Mouse (Mus musculus) CH12.LX (cell line): ENCODE measurements around the gene Prkch. TPM values are rescaled to one million over a fixed set of nuclear protein-coding genes. Genes with fewer than 3 reads are reported as not detected.

Source experiments
- DNase-seq: peaks from one replicate; pipeline ENCODE4 v3.0.0-alpha.2; 2013; ENCODE audit errors: extremely low read depth
- H3K27ac ChIP-seq: 2 replicates; pipeline ENCODE4 v1.5.1; 2012; ENCODE audit warnings: low read depth, mild to moderate bottlenecking, control low read depth, moderate library complexity; ENCODE audit not compliant: insufficient read depth
- H3K27me3 ChIP-seq: replicated peaks from 2 replicates; pipeline ENCODE3; 2012; ENCODE audit warnings: inconsistent platforms
- H3K36me3 ChIP-seq, 2 experiments: replicated peaks in 1 of 2; 2 replicates each; pipeline versions ENCODE3 to v1.6.1; 2012; ENCODE audit warnings: inconsistent platforms in 1 of 2, low read length in 1 of 2, mild to moderate bottlenecking in 1 of 2, mixed read lengths in 1 of 2, moderate library complexity in 1 of 2; ENCODE audit not compliant: control insufficient read depth in 1 of 2, insufficient read depth in 1 of 2
- H3K4me1 ChIP-seq, 2 experiments: 2 replicates each; pipeline ENCODE4 v1.6.1; 2012; ENCODE audit warnings: inconsistent platforms in 1 of 2, moderate library complexity in 1 of 2; ENCODE audit not compliant: insufficient read depth in 2 of 2, control insufficient read depth in 1 of 2
- H3K4me2 ChIP-seq: 2 replicates; pipeline ENCODE4 v1.6.1; 2012; ENCODE audit warnings: low read depth, mild to moderate bottlenecking, control low read depth; ENCODE audit not compliant: poor library complexity, insufficient read depth, severe bottlenecking
- H3K4me3 ChIP-seq, 3 experiments: fragments of 150-350 bp in 1 of 3; sonication (generic) in 1 of 3; replicated peaks in 1 of 3; 2 replicates each; pipeline versions ENCODE3 to v1.5.1; 2011 to 2012; ENCODE audit warnings: low read depth in 2 of 3, low read length in 2 of 3, mild to moderate bottlenecking in 2 of 3, moderate library complexity in 2 of 3, control low read depth in 1 of 3, improper control_type of control experiment in 1 of 3, inconsistent platforms in 1 of 3, mixed read lengths in 1 of 3; ENCODE audit not compliant: poor library complexity in 1 of 3
- H3K79me2 ChIP-seq: replicated peaks from 2 replicates; pipeline ENCODE4 v1.6.1; 2012; ENCODE audit warnings: mild to moderate bottlenecking, moderate library complexity; ENCODE audit not compliant: control insufficient read depth, poor library complexity, insufficient read depth, severe bottlenecking; ENCODE audit errors: extremely low read depth
- H3K9ac ChIP-seq: 2 replicates; pipeline ENCODE4 v1.6.1; 2012; ENCODE audit warnings: low read depth, mild to moderate bottlenecking, control low read depth, moderate library complexity; ENCODE audit not compliant: insufficient read depth
- H3K9me3 ChIP-seq: replicated peaks from 2 replicates; pipeline ENCODE3; 2012; ENCODE audit warnings: low read length, inconsistent platforms, mixed read lengths
- BHLHE40 ChIP-seq: IDR thresholded peaks from 2 replicates; pipeline ENCODE4 v1.6.1; 2011; ENCODE audit warnings: mild to moderate bottlenecking, low read depth, low read length, improper control_type of control experiment
- CHD1 ChIP-seq: IDR thresholded peaks from 2 replicates; pipeline ENCODE4 v1.6.1; 2012; ENCODE audit warnings: low read depth, low read length, improper control_type of control experiment, inconsistent platforms
- CHD2 ChIP-seq: IDR thresholded peaks from 2 replicates; pipeline ENCODE4 v1.6.1; 2011; ENCODE audit warnings: low read length, improper control_type of control experiment
- CTCF ChIP-seq, 2 experiments: IDR thresholded peaks in 1 of 2; conservative IDR thresholded peaks in 1 of 2; 2 replicates each; pipeline ENCODE4 v1.5.1; 2011 to 2012; ENCODE audit warnings: low read depth in 2 of 2, low read length in 2 of 2, improper control_type of control experiment in 1 of 2, inconsistent platforms in 1 of 2, mild to moderate bottlenecking in 1 of 2, moderate library complexity in 1 of 2
- E2F4 ChIP-seq: IDR thresholded peaks from 2 replicates; pipeline ENCODE4 v1.6.1; 2011; ENCODE audit warnings: low read depth, low read length, improper control_type of control experiment; ENCODE audit not compliant: insufficient replicate concordance
- ELF1 ChIP-seq: IDR thresholded peaks from 2 replicates; pipeline ENCODE4 v1.6.1; 2014; ENCODE audit warnings: low read depth, mild to moderate bottlenecking, inconsistent platforms, low read length, improper control_type of control experiment
- ETS1 ChIP-seq: conservative IDR thresholded peaks from 2 replicates; pipeline ENCODE4 v1.6.1; 2012; ENCODE audit warnings: low read depth, mild to moderate bottlenecking, inconsistent platforms, low read length, improper control_type of control experiment, moderate library complexity
- HCFC1 ChIP-seq: IDR thresholded peaks from 2 replicates; pipeline ENCODE4 v1.6.1; 2012; ENCODE audit warnings: low read depth, mild to moderate bottlenecking, inconsistent platforms, low read length, improper control_type of control experiment
- IRF4 ChIP-seq: IDR thresholded peaks from 2 replicates; pipeline ENCODE4 v1.6.1; 2014; ENCODE audit warnings: low read depth, mild to moderate bottlenecking, inconsistent platforms, low read length, improper control_type of control experiment
- JUN ChIP-seq: IDR thresholded peaks from 2 replicates; pipeline ENCODE4 v1.6.1; 2011; ENCODE audit warnings: low read depth, mild to moderate bottlenecking, low read length, improper control_type of control experiment, moderate library complexity; ENCODE audit not compliant: insufficient read depth
- JUND ChIP-seq: conservative IDR thresholded peaks from 2 replicates; pipeline ENCODE4 v1.6.1; 2011; ENCODE audit warnings: low read depth, low read length, improper control_type of control experiment
- KAT2A ChIP-seq: IDR thresholded peaks from 2 replicates; pipeline ENCODE4 v1.6.1; 2012; ENCODE audit warnings: low read length, improper control_type of control experiment, inconsistent platforms; ENCODE audit not compliant: insufficient replicate concordance
- MAFK ChIP-seq: IDR thresholded peaks from 2 replicates; pipeline ENCODE4 v1.6.1; 2011; ENCODE audit warnings: low read length, improper control_type of control experiment; ENCODE audit not compliant: insufficient replicate concordance
- MAX ChIP-seq: IDR thresholded peaks from 2 replicates; pipeline ENCODE4 v1.6.1; 2011; ENCODE audit warnings: low read length, improper control_type of control experiment
- MAZ ChIP-seq: IDR thresholded peaks from 2 replicates; pipeline ENCODE4 v1.6.1; 2012; ENCODE audit warnings: low read depth, mild to moderate bottlenecking, inconsistent platforms, low read length, improper control_type of control experiment, moderate library complexity
- MYC ChIP-seq: IDR thresholded peaks from 2 replicates; pipeline ENCODE4 v1.6.1; 2011; ENCODE audit warnings: low read depth, mild to moderate bottlenecking, improper control_type of control experiment, low read length
- NELFE ChIP-seq: IDR thresholded peaks from 2 replicates; pipeline ENCODE4 v1.6.1; 2011; ENCODE audit warnings: low read depth, low read length, improper control_type of control experiment
- PAX5 ChIP-seq: IDR thresholded peaks from 2 replicates; pipeline ENCODE4 v1.6.1; 2012; ENCODE audit warnings: low read length, inconsistent platforms, mixed read lengths
- POLR2A ChIP-seq: IDR thresholded peaks from 2 replicates; pipeline ENCODE4 v1.6.1; 2011; ENCODE audit warnings: low read depth, mild to moderate bottlenecking, improper control_type of control experiment, low read length
- POLR2AphosphoS2 ChIP-seq: IDR thresholded peaks from 2 replicates; pipeline ENCODE4 v1.6.1; 2011; ENCODE audit warnings: low read depth, low read length, improper control_type of control experiment
- RAD21 ChIP-seq: IDR thresholded peaks from 2 replicates; pipeline ENCODE4 v1.6.1; 2011; ENCODE audit warnings: low read depth, mild to moderate bottlenecking, low read length, improper control_type of control experiment, moderate library complexity
- TBP ChIP-seq: conservative IDR thresholded peaks from 2 replicates; pipeline ENCODE4 v1.6.1; 2011; ENCODE audit warnings: low read depth, low read length, improper control_type of control experiment
- TCF12 ChIP-seq: IDR thresholded peaks from 2 replicates; pipeline ENCODE4 v1.6.1; 2014; ENCODE audit warnings: low read depth, mild to moderate bottlenecking, inconsistent platforms, low read length, improper control_type of control experiment
- USF1 ChIP-seq: IDR thresholded peaks from 2 replicates; pipeline ENCODE4 v1.6.1; 2014; ENCODE audit warnings: low read depth, mild to moderate bottlenecking, inconsistent platforms, low read length, improper control_type of control experiment
- USF2 ChIP-seq: conservative IDR thresholded peaks from 2 replicates; pipeline ENCODE4 v1.6.1; 2011; ENCODE audit warnings: low read depth, low read length, improper control_type of control experiment
- ZKSCAN1 ChIP-seq: IDR thresholded peaks from 2 replicates; pipeline ENCODE4 v1.6.1; 2012; ENCODE audit warnings: low read depth, inconsistent platforms, low read length, improper control_type of control experiment, borderline replicate concordance
- ZNF384 ChIP-seq: IDR thresholded peaks from 2 replicates; pipeline ENCODE4 v1.6.1; 2012; ENCODE audit warnings: low read depth, low read length, improper control_type of control experiment, inconsistent platforms
- dilution Hi-C: fragments of 300-500 bp; cut with MboI; formaldehyde crosslinking; loops from 2 replicates; pipeline ENCODE4 v1.14.3; 2020; ENCODE audit warnings: low sequenced_read_pairs; ENCODE audit not compliant: extremely low pct_unique_long_range_greater_than_20kb, extremely low pct_ligation_motif_present
- in situ Hi-C: fragments of 300-500 bp; cut with MboI; formaldehyde crosslinking; loops from 3 replicates; pipeline ENCODE4 v1.14.3; 2019; ENCODE audit warnings: low sequenced_read_pairs, low pct_ligation_motif_present, low pct_unique_long_range_greater_than_20kb, mixed read lengths
- polyA plus RNA-seq: library from polyadenylated mRNA; unstranded; fragments of >175 nt; gene quantifications from 2 replicates; pipeline ENCODE4 v1.2.1, GENCODE M21; 2012; ENCODE audit warnings: low read depth; ENCODE audit not compliant: insufficient read length
- total RNA-seq, 2 experiments: library from RNA; depleted of rRNA; stranded (reverse); fragments of 300-350 nt in 1 of 2; fragments of >200 nt in 1 of 2; gene quantifications; 2 replicates each; pipeline ENCODE4 v1.2.3; 2012 to 2014

The Prkch gene
- total and polyA plus RNA-seq, 3 experiments = 0.76 to 2.3 (median 1.8) TPM

- peak; percentile 47; the same call in 1 of the 2 replicates for TF ChIP-seq TCF12
- TF ChIP-seq MAZ = peak; percentile 37; the same call in 1 of the 2 replicates
- TF ChIP-seq MYC = peak; percentile 78; the same call in 1 of the 2 replicates
- TF ChIP-seq ZKSCAN1 = no peak
- no peak for TF ChIP-seq POLR2A
- 0 out of 2 replicates have a peak, but pooled peaks have one; percentile 33 for TF ChIP-seq MAFK
- no peak for TF ChIP-seq CTCF (conservative IDR thresholded peaks at IDR 0.05 in 1 of 2, IDR thresholded peaks at IDR 0.05 in 1 of 2; ENCODE audit: low read depth in 2 of 2, low read length in 2 of 2)
- peak; percentile 83 for TF ChIP-seq IRF4
- TF ChIP-seq E2F4 = no peak
- TF ChIP-seq CHD1 = no peak
- TF ChIP-seq NELFE = no peak
- no peak for TF ChIP-seq TBP
- no peak for TF ChIP-seq HCFC1
Observed at GRCm38 (mm10) chr12:73607381-73608064, 22.9 kb downstream of the Prkch start (continued).

GRCm38 (mm10) chr12:73608065-73608397 lies 23.4 kb downstream of the Prkch start:
- no peaks in the 10 kb centered on the region for H3K9me3 ChIP-seq
- H3K79me2 ChIP-seq = no peaks in the 10 kb centered on the region
- peaks cover 26 to 84% of the 10 kb centered on the region in 2 experiments for H3K4me1 ChIP-seq
- dilution Hi-C loops = no loop called here
- peak overlapping the region; percentile 63; the same call in 1 of the 2 replicates for H3K4me2 ChIP-seq
- no peak for DNase-seq
- no peak for TF ChIP-seq JUND
- TF ChIP-seq PAX5 = no peak
- TF ChIP-seq CHD2 = 0 out of 2 replicates have a peak, but pooled peaks have one; percentile 5
- TF ChIP-seq, all 38 proteins: peak for 1
- Histone ChIP-seq H3K9ac (no peak overlapping the region), H3K36me3 (no peaks in the 10 kb centered on the region), H3K27ac (no peak overlapping the region), H3K27me3 (no peaks in the 10 kb centered on the region), H3K4me3 (no peak overlapping the region)
- in situ Hi-C loops = loop anchor here (5.0 kb wide), 1 partner anchor 34 kb away; no protein-coding TSS in a partner anchor

- H3K9ac ChIP-seq = no peak overlapping the region
- H3K9me3 ChIP-seq = no peaks in the 10 kb centered on the region
- no peaks in the 10 kb centered on the region for H3K36me3 ChIP-seq
- H3K4me2 ChIP-seq = no peak overlapping the region
- dilution Hi-C loops = no loop called here
- H3K27me3 ChIP-seq = no peaks in the 10 kb centered on the region
- H3K4me1 ChIP-seq = peaks cover 31 to 79% of the 10 kb centered on the region in 2 experiments
- no peak overlapping the region for H3K27ac ChIP-seq
- TF ChIP-seq USF1 (no peak), MYC (no peak), USF2 (no peak), RAD21 (no peak), JUN (no peak), ETS1 (no peak), CTCF (conservative IDR thresholded peaks at IDR 0.05 in 1 of 2, IDR thresholded peaks at IDR 0.05 in 1 of 2; ENCODE audit: low read depth in 2 of 2, low read length in 2 of 2) (no peak), KAT2A (no peak), NELFE (no peak), HCFC1 (no peak), POLR2AphosphoS2 (no peak), TBP (no peak), MAX (no peak), ZNF384 (no peak), ELF1 (no peak), MAZ (no peak), ZKSCAN1 (no peak), BHLHE40 (no peak)
- TF ChIP-seq, all 38 proteins: peak for 0
- in situ Hi-C loops = loop anchor here (5.0 kb wide), 1 partner anchor 33 kb away; no protein-coding TSS in a partner anchor
- no peaks in the 10 kb centered on the region for H3K79me2 ChIP-seq
- no peak overlapping the region for H3K4me3 ChIP-seq
- DNase-seq = no peak
Observed at GRCm38 (mm10) chr12:73609262-73609661, 24.7 kb downstream of the Prkch start.
